Mouse (Mus musculus): ENCODE measurements around the gene Smco2.

The Smco2 gene

GRCm38 (mm10) chr6:146901929-146902328 is 52.0 kb downstream of the Smco2 start:
- DNase-seq (ENCODE audit: low spot score in 2 of 2), result no peak

- DNase-seq (ENCODE audit: low spot score in 2 of 2), result no peak
Measured at GRCm38 (mm10) chr6:146903632-146904031, 53.7 kb downstream of the Smco2 start.

- no peak for DNase-seq (ENCODE audit: low spot score in 2 of 2)
Measured at GRCm38 (mm10) chr6:146904707-146905106, 54.8 kb downstream of the Smco2 start.

- no peak for DNase-seq (ENCODE audit: low spot score in 2 of 2)
Measured at GRCm38 (mm10) chr6:146906000-146906786, 56.3 kb downstream of the Smco2 start.

- no peak for DNase-seq (ENCODE audit: low spot score in 2 of 2)
Measured at GRCm38 (mm10) chr6:146907061-146907794, 57.3 kb downstream of the Smco2 start.

GRCm38 (mm10) chr6:146907795-146908190 is 57.9 kb downstream of the Smco2 start:
- no peak for DNase-seq (ENCODE audit: low spot score in 2 of 2)

- DNase-seq (ENCODE audit: low spot score in 2 of 2), result no peak
Measured at GRCm38 (mm10) chr6:146908801-146909200, 58.9 kb downstream of the Smco2 start.

- DNase-seq (ENCODE audit: low spot score in 2 of 2), result no peak
Measured at GRCm38 (mm10) chr6:146909725-146910489, 60.0 kb downstream of the Smco2 start.

- DNase-seq (ENCODE audit: low spot score in 2 of 2), result no peak
Measured at GRCm38 (mm10) chr6:146910801-146911200, 60.9 kb downstream of the Smco2 start.

GRCm38 (mm10) chr6:146912835-146913488 is 63.1 kb downstream of the Smco2 start:
- no peak for DNase-seq (ENCODE audit: low spot score in 2 of 2)

- DNase-seq (ENCODE audit: low spot score in 2 of 2), result no peak
Measured at GRCm38 (mm10) chr6:146913489-146914198, 63.7 kb downstream of the Smco2 start.

GRCm38 (mm10) chr6:146915808-146916207 is 65.9 kb downstream of the Smco2 start:
- no peak for DNase-seq (ENCODE audit: low spot score in 2 of 2)

- no peak for DNase-seq (ENCODE audit: low spot score in 2 of 2)
Measured at GRCm38 (mm10) chr6:146917396-146917795, 67.5 kb downstream of the Smco2 start.

GRCm38 (mm10) chr6:146918341-146918740 is 68.4 kb downstream of the Smco2 start:
- no peak for DNase-seq (ENCODE audit: low spot score in 2 of 2)
